Mouse (Mus musculus): ENCODE measurements at regions not wholly inside any gene's neighbourhood (a gene's known extent, or its start where the extent isn't known, plus 50 kb on each side); places are given as distances from the start of the nearest gene placed in this dataset.

- Histone ChIP-seq H3K4me1 (ENCODE audit: control insufficient read depth in 2 of 2, insufficient read depth in 2 of 2, low read length in 2 of 2, poor library complexity in 1 of 2) (no peaks in the 10 kb centered on the region), H3K36me3 (ENCODE audit: control insufficient read depth, insufficient read depth, low read length, poor library complexity, severe bottlenecking) (no peaks in the 10 kb centered on the region), H3K27ac (ENCODE audit: insufficient read depth, low read depth, low read length, poor library complexity, severe bottlenecking) (no peak overlapping the region), H3K9ac (ENCODE audit: insufficient read depth, low read depth, low read length, poor library complexity, severe bottlenecking) (no peak overlapping the region), H3K4me3 (ENCODE audit: insufficient read depth in 1 of 2, low read depth in 1 of 2, low read length in 2 of 2, poor library complexity in 1 of 2, severe bottlenecking in 1 of 2) (no peak overlapping the region), H3K9me3 (ENCODE audit: control insufficient read depth, insufficient read depth, low read depth, low read length) (no peaks in the 10 kb centered on the region)
- in situ Hi-C loops (cut with MboI; ENCODE audit: low sequenced_read_pairs in 2 of 2, unreplicated experiment in 2 of 2): no loop called here
- TF ChIP-seq MAFK (IDR thresholded peaks at IDR 0.05; ENCODE audit: insufficient read depth, low read depth, low read length) (no peak), ZNF384 (IDR thresholded peaks at IDR 0.05; ENCODE audit: low read depth, low read length) (no peak), HCFC1 (IDR thresholded peaks at IDR 0.05; ENCODE audit: borderline replicate concordance, insufficient read depth, low read length) (no peak)
- DNase-seq (ENCODE audit: low read depth, low spot score): no peak
Observed at GRCm38 (mm10) chr9:47938941-47939710, 222.7 kb upstream of the Nxpe4 start.

- H3K9ac ChIP-seq (ENCODE audit: insufficient read depth, low read depth, low read length, poor library complexity, severe bottlenecking): no peak overlapping the region
- H3K4me1 ChIP-seq (ENCODE audit: control insufficient read depth in 2 of 2, insufficient read depth in 2 of 2, low read length in 2 of 2, poor library complexity in 1 of 2): no peaks in the 10 kb centered on the region
- TF ChIP-seq HCFC1 (IDR thresholded peaks at IDR 0.05; ENCODE audit: borderline replicate concordance, insufficient read depth, low read length): no peak
- TF ChIP-seq ZC3H11A (IDR thresholded peaks at IDR 0.05; ENCODE audit: borderline replicate concordance, low read depth, low read length): no peak
- no peak for TF ChIP-seq ZNF384 (IDR thresholded peaks at IDR 0.05; ENCODE audit: low read depth, low read length)
- TF ChIP-seq MAFK (IDR thresholded peaks at IDR 0.05; ENCODE audit: insufficient read depth, low read depth, low read length): no peak
- TF ChIP-seq CHD2 (IDR thresholded peaks at IDR 0.05; ENCODE audit: low read depth, low read length): no peak
- H3K9me3 ChIP-seq (ENCODE audit: control insufficient read depth, insufficient read depth, low read depth, low read length): no peaks in the 10 kb centered on the region
- H3K36me3 ChIP-seq (ENCODE audit: control insufficient read depth, insufficient read depth, low read length, poor library complexity, severe bottlenecking): no peaks in the 10 kb centered on the region
- H3K4me3 ChIP-seq (ENCODE audit: insufficient read depth in 1 of 2, low read depth in 1 of 2, low read length in 2 of 2, poor library complexity in 1 of 2, severe bottlenecking in 1 of 2): no peak overlapping the region
- no peak for DNase-seq (ENCODE audit: low read depth, low spot score)
- no peak overlapping the region for H3K27ac ChIP-seq (ENCODE audit: insufficient read depth, low read depth, low read length, poor library complexity, severe bottlenecking)
- in situ Hi-C loops (cut with MboI; ENCODE audit: low sequenced_read_pairs in 2 of 2, unreplicated experiment in 2 of 2): no loop called here
Observed at GRCm38 (mm10) chr9:47942761-47943583, 218.9 kb upstream of the Nxpe4 start.

DNA sequence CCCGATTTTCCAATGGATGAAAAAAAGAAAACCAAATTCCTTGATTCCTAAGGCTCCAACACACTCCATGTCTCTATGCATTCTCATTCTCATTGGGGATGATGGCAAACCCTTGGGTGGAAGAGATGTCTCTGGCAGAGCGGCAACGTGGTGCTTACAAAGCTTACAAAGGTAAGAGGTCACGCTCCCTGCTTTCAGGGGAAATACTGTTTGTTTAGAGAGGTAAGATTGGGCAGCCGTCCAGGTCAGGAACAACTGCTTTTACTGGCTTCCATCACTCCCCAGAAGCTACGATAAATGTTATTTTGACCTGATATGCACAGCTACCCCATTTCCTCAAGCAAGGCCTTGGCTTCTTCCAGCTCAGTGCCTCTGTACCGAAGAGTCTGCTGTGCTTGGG lies 215.6 kb upstream of the Nxpe4 start:
- Histone ChIP-seq H3K4me3 (ENCODE audit: insufficient read depth in 1 of 2, low read depth in 1 of 2, low read length in 2 of 2, poor library complexity in 1 of 2, severe bottlenecking in 1 of 2) (no peak overlapping the region), H3K36me3 (ENCODE audit: control insufficient read depth, insufficient read depth, low read length, poor library complexity, severe bottlenecking) (no peaks in the 10 kb centered on the region), H3K4me1 (ENCODE audit: control insufficient read depth in 2 of 2, insufficient read depth in 2 of 2, low read length in 2 of 2, poor library complexity in 1 of 2) (no peaks in the 10 kb centered on the region), H3K27ac (ENCODE audit: insufficient read depth, low read depth, low read length, poor library complexity, severe bottlenecking) (no peak overlapping the region), H3K9me3 (ENCODE audit: control insufficient read depth, insufficient read depth, low read depth, low read length) (no peaks in the 10 kb centered on the region), H3K9ac (ENCODE audit: insufficient read depth, low read depth, low read length, poor library complexity, severe bottlenecking) (no peak overlapping the region)
- in situ Hi-C loops (cut with MboI; ENCODE audit: low sequenced_read_pairs in 2 of 2, unreplicated experiment in 2 of 2): no loop called here
- TF ChIP-seq HCFC1 (IDR thresholded peaks at IDR 0.05; ENCODE audit: borderline replicate concordance, insufficient read depth, low read length) (no peak), ZC3H11A (IDR thresholded peaks at IDR 0.05; ENCODE audit: borderline replicate concordance, low read depth, low read length) (no peak), CHD2 (IDR thresholded peaks at IDR 0.05; ENCODE audit: low read depth, low read length) (no peak), MAFK (IDR thresholded peaks at IDR 0.05; ENCODE audit: insufficient read depth, low read depth, low read length) (no peak), ZNF384 (IDR thresholded peaks at IDR 0.05; ENCODE audit: low read depth, low read length) (no peak)
- DNase-seq (ENCODE audit: low read depth, low spot score): no peak

DNA sequence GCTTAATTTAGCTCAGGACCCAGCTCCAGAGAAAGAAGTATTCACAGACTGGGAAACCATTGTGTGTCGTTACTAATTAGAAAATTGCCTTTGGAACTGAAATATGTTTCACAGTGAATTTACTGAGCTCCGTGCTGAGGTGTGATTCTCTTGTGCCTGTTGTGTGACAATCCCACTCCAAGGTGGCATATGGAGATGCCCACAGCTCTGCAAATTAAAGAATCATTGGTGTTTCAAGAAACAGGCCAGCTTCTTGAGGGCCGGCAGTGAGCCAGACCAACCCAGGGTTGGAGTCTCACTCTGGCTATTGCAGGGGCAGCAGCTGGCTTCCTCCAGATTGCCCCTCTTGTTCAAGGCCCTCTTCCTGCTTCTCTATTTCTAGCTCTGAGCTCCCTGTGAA lies 203.9 kb upstream of the Nxpe4 start:
- no peak overlapping the region for H3K9ac ChIP-seq (ENCODE audit: insufficient read depth, low read depth, low read length, poor library complexity, severe bottlenecking)
- in situ Hi-C loops (cut with MboI; ENCODE audit: low sequenced_read_pairs in 2 of 2, unreplicated experiment in 2 of 2): no loop called here
- no peaks in the 10 kb centered on the region for H3K36me3 ChIP-seq (ENCODE audit: control insufficient read depth, insufficient read depth, low read length, poor library complexity, severe bottlenecking)
- no peaks in the 10 kb centered on the region for H3K9me3 ChIP-seq (ENCODE audit: control insufficient read depth, insufficient read depth, low read depth, low read length)
- no peak overlapping the region for H3K27ac ChIP-seq (ENCODE audit: insufficient read depth, low read depth, low read length, poor library complexity, severe bottlenecking)
- H3K4me1 ChIP-seq (ENCODE audit: control insufficient read depth in 2 of 2, insufficient read depth in 2 of 2, low read length in 2 of 2, poor library complexity in 1 of 2): no peaks in the 10 kb centered on the region
- TF ChIP-seq HCFC1 (IDR thresholded peaks at IDR 0.05; ENCODE audit: borderline replicate concordance, insufficient read depth, low read length) (no peak), ZC3H11A (IDR thresholded peaks at IDR 0.05; ENCODE audit: borderline replicate concordance, low read depth, low read length) (no peak), ZNF384 (IDR thresholded peaks at IDR 0.05; ENCODE audit: low read depth, low read length) (no peak)
- no peak overlapping the region for H3K4me3 ChIP-seq (ENCODE audit: insufficient read depth in 1 of 2, low read depth in 1 of 2, low read length in 2 of 2, poor library complexity in 1 of 2, severe bottlenecking in 1 of 2)
- DNase-seq (ENCODE audit: low read depth, low spot score): no peak
